Comparison of ENCODE assay signal across 35 mouse cellular contexts in the genomic region with DNA sequence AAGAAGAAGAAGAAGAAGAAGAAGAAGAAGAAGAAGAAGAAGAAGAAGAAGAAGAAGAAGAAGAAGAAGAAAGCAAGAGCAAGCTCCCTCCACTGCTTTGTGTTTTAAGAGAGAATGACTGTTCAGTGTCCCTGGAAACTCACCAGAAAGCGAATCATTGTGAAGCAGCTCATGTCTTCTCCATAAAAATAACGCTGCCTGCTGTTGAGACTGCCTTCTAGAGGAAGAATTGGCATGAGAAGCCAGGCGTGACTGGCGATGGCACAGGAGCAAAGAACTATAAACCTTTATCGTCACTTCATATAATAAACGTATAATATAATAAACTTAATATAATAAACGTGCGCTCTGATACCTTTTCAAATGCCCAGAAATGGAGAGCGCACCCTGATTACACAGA. TPM values are rescaled to one million over a fixed set of nuclear protein-coding genes. Genes with fewer than 3 reads are reported as not detected.
DNase-seq lines count a peak whose midpoint lies in the region; ATAC-seq and TF ChIP-seq lines count a peak whose summit lies in the region.
"Had no signal": no experiment of that assay in that cellular context is flagged by ENCODE, and none has a peak within 500 bp of the region (broad histone marks: within the 10 kb centered on the region; RNA-seq: fewer than 3 reads in every experiment).

No protein-coding gene starts in this region.

- intact Hi-C loops in gastrocnemius, adult 2 months (cut with DNase I) = no loop called here

- H3K4me1 ChIP-seq in forebrain, postnatal 0 days (ENCODE audit: insufficient read depth) = no peaks in the 10 kb centered on the region
- H3K4me1 ChIP-seq in forebrain, embryonic 15.5 days = no peaks in the 10 kb centered on the region
- H3K4me1 ChIP-seq: forebrain, embryonic 13.5 days; heart, embryonic 15.5 days; hindbrain, embryonic 12.5 days; intestine, embryonic 15.5 days; limb, embryonic 10.5 days; limb, embryonic 15.5 days; midbrain, embryonic 13.5 days; neural tube, embryonic 13.5 days had no signal

- no peak overlapping the region for H3K4me2 ChIP-seq in forebrain, postnatal 0 days (ENCODE audit: low read depth)
- H3K4me2 ChIP-seq in forebrain, embryonic 15.5 days (replicated peaks) = no peak overlapping the region
- H3K4me2 ChIP-seq: forebrain, embryonic 13.5 days; heart, embryonic 15.5 days; hindbrain, embryonic 12.5 days; intestine, embryonic 15.5 days; limb, embryonic 15.5 days; liver, embryonic 13.5 days; midbrain, embryonic 13.5 days; neural tube, embryonic 13.5 days had no signal

- no peak overlapping the region for H3K4me3 ChIP-seq in forebrain, postnatal 0 days (ENCODE audit: low read depth, low read length)
- H3K4me3 ChIP-seq in forebrain, embryonic 15.5 days = no peak overlapping the region
- H3K4me3 ChIP-seq in gastrocnemius, adult 2 months = no peak overlapping the region
- H3K4me3 ChIP-seq: forebrain, embryonic 13.5 days; heart, embryonic 10.5 days; heart, embryonic 15.5 days; hindbrain, embryonic 12.5 days; intestine, embryonic 15.5 days; limb, embryonic 10.5 days; limb, embryonic 15.5 days; liver, embryonic 13.5 days; midbrain, embryonic 13.5 days; neural tube, embryonic 13.5 days had no signal

- no peaks in the 10 kb centered on the region for H3K36me3 ChIP-seq in forebrain, postnatal 0 days (ENCODE audit: insufficient read depth)
- H3K36me3 ChIP-seq in forebrain, embryonic 15.5 days = no peaks in the 10 kb centered on the region
- H3K36me3 ChIP-seq: heart, embryonic 10.5 days; heart, embryonic 15.5 days; hindbrain, embryonic 12.5 days; intestine, embryonic 15.5 days; limb, embryonic 10.5 days; limb, embryonic 15.5 days; liver, embryonic 13.5 days; midbrain, embryonic 13.5 days; neural tube, embryonic 13.5 days had no signal

- no peaks in the 10 kb centered on the region for H3K9me3 ChIP-seq in forebrain, postnatal 0 days (ENCODE audit: low read length)
- H3K9me3 ChIP-seq in forebrain, embryonic 15.5 days = no peaks in the 10 kb centered on the region
- H3K9me3 ChIP-seq: forebrain, embryonic 13.5 days; heart, embryonic 10.5 days; heart, embryonic 15.5 days; hindbrain, embryonic 12.5 days; intestine, embryonic 15.5 days; limb, embryonic 10.5 days; limb, embryonic 15.5 days; liver, embryonic 13.5 days; neural tube, embryonic 13.5 days had no signal

- no peaks in the 10 kb centered on the region for H3K27me3 ChIP-seq in forebrain, postnatal 0 days (ENCODE audit: insufficient read depth, low read length)
- H3K27me3 ChIP-seq in forebrain, embryonic 15.5 days = no peaks in the 10 kb centered on the region
- H3K27me3 ChIP-seq: forebrain, embryonic 13.5 days; heart, embryonic 15.5 days; hindbrain, embryonic 12.5 days; intestine, embryonic 15.5 days; limb, embryonic 15.5 days; liver, embryonic 13.5 days; midbrain, embryonic 13.5 days; neural tube, embryonic 13.5 days had no signal

- TF ChIP-seq CTCF in forebrain, postnatal 0 days (IDR thresholded peaks at IDR 0.05; ENCODE audit: low read depth) = no peak
- TF ChIP-seq CTCF in gastrocnemius, adult 2 months (IDR thresholded peaks at IDR 0.05) = no peak

- 81% methylated on average over 9 of the region's 9 CpGs for WGBS in forebrain, postnatal 0 days
- 87% methylated on average over 9 of the region's 9 CpGs for WGBS in forebrain, embryonic 15.5 days

- DNase-seq in forebrain, postnatal 0 days = peak; percentile 24
- DNase-seq in layer of hippocampus, adult 9-11 months = peak; percentile 32
- no peak for DNase-seq in layer of hippocampus, postnatal 10 days (ENCODE audit: low spot score in 2 of 2)
- DNase-seq in right cerebral cortex, adult 2 months (ENCODE audit: low spot score in 2 of 2) = peak; percentile 40 to 51
- no peak for DNase-seq in right cerebral cortex, postnatal 14 days
- no peak for DNase-seq in gastrocnemius, adult 2 months
- DNase-seq in urinary bladder, postnatal 10 days (ENCODE audit: low spot score) = no peak
- DNase-seq: adrenal gland, adult 8-10 months; cerebellum, adult 11 months; cerebellum, adult 9-10 months; cerebellum, postnatal 36 days; gastrocnemius, postnatal 25 days; heart, adult 11 months; kidney, adult 2 months; kidney, postnatal 4 days; layer of hippocampus, postnatal 36 days; liver, embryonic 13.5 days; lung, adult 18-20 months; thymus, adult 18-20 months; thymus, postnatal 25 days had no signal

- no peak overlapping the region for H3K27ac ChIP-seq in forebrain, postnatal 0 days (ENCODE audit: low read depth, low read length)
- H3K27ac ChIP-seq in forebrain, embryonic 15.5 days (replicated peaks) = no peak overlapping the region
- no peak overlapping the region for H3K27ac ChIP-seq in gastrocnemius, adult 2 months
- H3K27ac ChIP-seq: forebrain, embryonic 13.5 days; heart, embryonic 10.5 days; heart, embryonic 15.5 days; hindbrain, embryonic 12.5 days; hindbrain, postnatal 0 days; intestine, embryonic 15.5 days; kidney, postnatal 0 days; limb, embryonic 10.5 days; limb, embryonic 15.5 days; liver, embryonic 13.5 days; macrophage; midbrain, embryonic 13.5 days; neural tube, embryonic 13.5 days had no signal

- no peak overlapping the region for H3K9ac ChIP-seq in forebrain, postnatal 0 days
- no peak overlapping the region for H3K9ac ChIP-seq in forebrain, embryonic 15.5 days (replicated peaks)
- H3K9ac ChIP-seq: forebrain, embryonic 13.5 days; heart, embryonic 15.5 days; hindbrain, embryonic 12.5 days; intestine, embryonic 15.5 days; limb, embryonic 15.5 days; liver, embryonic 13.5 days; midbrain, embryonic 13.5 days; neural tube, embryonic 13.5 days had no signal

- no peak for ATAC-seq in forebrain, postnatal 0 days
- no peak for ATAC-seq in forebrain, embryonic 15.5 days (replicated peaks)
- ATAC-seq: forebrain, embryonic 13.5 days; hindbrain, postnatal 0 days; intestine, embryonic 15.5 days; lung, postnatal 0 days; midbrain, embryonic 13.5 days had no signal

RNA-seq across cellular contexts. Expression of a gene that starts 12.4 kb away (rescaled TPM):
- 14.9 and 18.7 TPM in 2 replicates for total RNA-seq in forebrain, postnatal 0 days (2014; rRNA removed)
- polyA plus RNA-seq in forebrain, postnatal 0 days (2015; fragmentation: Nextera tagmentation; extraction: Ambion mirVana) = 7.2 and 8.9 TPM in 2 replicates
- polyA plus RNA-seq in forebrain, embryonic 15.5 days (2015; fragmentation: Nextera tagmentation; extraction: Ambion mirVana) = 11.5 and 12.7 TPM in 2 replicates
- total RNA-seq in layer of hippocampus, postnatal 10 days (2021) = 10 to 100 TPM; 19.2 to 21.1 TPM
- 10 to 100 TPM; 22.0 to 31.9 TPM for total RNA-seq in gastrocnemius, adult 2 months (2021)
- total RNA-seq: CH12.LX had no signal
- polyA plus RNA-seq: macrophage had no signal

Comparison
In these comparisons a context has a peak if more than half of its experiments do, and no peak if none do; other contexts are left out.
1. DNase-seq: peak in forebrain, postnatal 0 days (single experiment), layer of hippocampus, adult 9-11 months (single experiment) and right cerebral cortex, adult 2 months (2 of 2); none in layer of hippocampus, postnatal 10 days (0 of 2), right cerebral cortex, postnatal 14 days (single experiment), gastrocnemius, adult 2 months (single experiment) and urinary bladder, postnatal 10 days (single experiment).